Mouse (Mus musculus) layer of hippocampus, postnatal 14 days (tissue): ENCODE results near the gene Ngdn. TPM values are rescaled to one million over a fixed set of nuclear protein-coding genes. Genes with fewer than 3 reads are reported as not detected.

ENCODE experiments used
- DNase-seq, 2 experiments: peaks; one replicate each; pipeline ENCODE4 v3.0.0; 2021 to 2022; ENCODE audit warnings: low spot score in 2 of 2, mixed read lengths in 1 of 2
- microRNA-seq, 2 experiments: library from miRNA; unstranded; fragments of <30 nt; microRNA quantifications; one replicate each; pipeline ENCODE4 v1.2.0; 2021
- total RNA-seq, 2 experiments: library from RNA; stranded (reverse); gene quantifications; 2 replicates each; pipeline ENCODE4 v1.2.3; 2021

Gene Ngdn
- total RNA-seq, 2 experiments from 2014 or later: 28.6 to 33.5 TPM

DNA sequence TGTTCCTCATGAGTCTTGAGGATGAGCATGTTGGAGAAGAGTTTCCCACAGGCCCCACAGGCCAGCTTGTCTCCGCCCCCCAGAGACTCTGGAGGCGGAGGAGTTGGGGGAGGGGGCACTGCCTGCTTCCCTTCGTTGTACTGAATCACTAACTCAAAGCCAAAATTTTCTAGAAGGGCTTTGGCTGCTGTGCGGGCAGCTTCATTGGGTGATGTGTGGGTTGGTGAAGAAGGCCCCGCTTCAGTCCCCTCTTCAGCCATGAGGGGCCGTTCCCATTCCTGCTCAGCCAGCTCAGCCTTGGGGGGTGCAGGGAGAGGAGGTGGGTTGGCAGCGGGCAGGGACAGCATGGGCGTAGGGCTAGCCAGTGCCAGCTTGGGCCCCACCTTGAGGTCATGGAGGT lies 50.8 kb downstream of the Ngdn start:
- DNase-seq: no peak

DNA sequence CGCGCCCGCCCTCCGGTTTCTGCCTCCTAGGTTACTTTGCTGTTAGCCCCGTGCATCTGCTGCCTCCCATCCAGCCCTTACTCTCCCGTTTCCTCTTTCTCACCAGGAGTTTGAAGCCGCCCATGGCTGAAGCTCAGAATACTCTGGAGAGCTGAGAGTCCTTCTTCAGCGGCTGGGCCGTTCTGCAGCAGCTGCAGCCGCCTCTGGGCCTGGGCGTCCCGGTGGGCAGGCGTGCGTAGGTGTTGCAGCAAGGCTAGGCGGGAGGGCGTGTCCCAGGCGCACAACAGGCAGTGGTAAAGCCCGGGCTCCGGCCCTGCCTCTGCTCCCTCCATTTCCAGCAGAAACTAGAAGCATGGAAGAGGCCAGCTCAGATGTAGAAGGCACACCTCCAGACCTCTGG lies 56.5 kb downstream of the Ngdn start:
- no peak for DNase-seq

Small RNAs within 50 kb of the gene (microRNA-seq; reads per million reads assigned to microRNA genes)
- 0.28 to 2.5 reads per million in 2 experiments for gene Mir208b

Other genes with a start within 250 kb of the Ngdn start
- 10 to 100 TPM; 66.1 to 66.2 TPM for gene Slc7a8, start 233.5 kb upstream of the Ngdn start, total RNA-seq
- not detected for gene Rnf212b, start 201.3 kb upstream of the Ngdn start, total RNA-seq
- gene Homez, start 144.5 kb upstream of the Ngdn start, total RNA-seq: 10 to 100 TPM; 20.8 to 21.7 TPM
- gene Ppp1r3e, start 137.9 kb upstream of the Ngdn start, total RNA-seq: 10 to 100 TPM; 24.3 to 27.5 TPM
- gene Bcl2l2, start 132.1 kb upstream of the Ngdn start, total RNA-seq: 10 to 100 TPM; 95.3 to 96.8 TPM
- gene Gm20521, start 132.0 kb upstream of the Ngdn start, total RNA-seq: under 1 TPM; 0.30 to 0.88 TPM
- gene Pabpn1, start 123.0 kb upstream of the Ngdn start, total RNA-seq: 100 to 1,000 TPM; 256 to 278 TPM
- gene Slc22a17, start 102.3 kb upstream of the Ngdn start, total RNA-seq: 100 to 1,000 TPM; 676 to 680 TPM
- gene Efs, start 89.3 kb upstream of the Ngdn start, total RNA-seq: 10 to 100 TPM; 14.7 to 17.0 TPM
- gene Il25, start 82.8 kb upstream of the Ngdn start, total RNA-seq: not detected
- 10 to 100 TPM; 57.9 to 58.0 TPM for gene Cmtm5, start 79.2 kb upstream of the Ngdn start, total RNA-seq
- gene Myh6, start 48.5 kb upstream of the Ngdn start, total RNA-seq: 1 to 10 TPM; 2.0 to 2.8 TPM
- not detected for gene Gm17428, start 38.5 kb upstream of the Ngdn start, total RNA-seq
- 1 to 10 TPM; 4.0 to 5.4 TPM for gene Myh7, start 20.8 kb upstream of the Ngdn start, total RNA-seq
- 10 to 100 TPM; 41.2 to 48.8 TPM for gene Zfhx2, start 76.9 kb downstream of the Ngdn start, total RNA-seq
- 10 to 100 TPM; 21.7 to 24.7 TPM for gene Thtpa, start 79.3 kb downstream of the Ngdn start, total RNA-seq
- gene Ap1g2, start 91.1 kb downstream of the Ngdn start, total RNA-seq: 10 to 100 TPM; 15.8 to 18.6 TPM
- gene Jph4, start 101.5 kb downstream of the Ngdn start, total RNA-seq: 100 to 1,000 TPM; 408 to 411 TPM
- gene Dhrs2, start 206.6 kb downstream of the Ngdn start, total RNA-seq: not detected